Mouse (Mus musculus) MEL (cell line): ENCODE measurements around the gene Trpv6.

ENCODE experiments used
- CHD1 ChIP-seq: IDR thresholded peaks from 2 replicates; pipeline ENCODE4 v1.6.1; 2012; ENCODE audit warnings: low read depth, mild to moderate bottlenecking, inconsistent platforms, low read length, improper control_type of control experiment
- CTCF ChIP-seq, 3 experiments: IDR thresholded peaks in 2 of 3; conservative IDR thresholded peaks in 1 of 3; 2 replicates each; pipeline ENCODE4 v1.5.1; 2011 to 2012; ENCODE audit warnings: low read length in 3 of 3, low read depth in 2 of 3, mild to moderate bottlenecking in 2 of 3, improper control_type of control experiment in 1 of 3, inconsistent platforms in 1 of 3, mixed read lengths in 1 of 3, moderate library complexity in 1 of 3; ENCODE audit not compliant: control insufficient read depth in 1 of 3, insufficient read depth in 1 of 3, poor library complexity in 1 of 3, severe bottlenecking in 1 of 3
- EP300 ChIP-seq, 2 experiments: IDR thresholded peaks; 2 replicates each; pipeline ENCODE4 v1.6.1; 2011; ENCODE audit warnings: improper control_type of control experiment in 2 of 2, low read length in 2 of 2, low read depth in 1 of 2, mild to moderate bottlenecking in 1 of 2
- KAT2A ChIP-seq: conservative IDR thresholded peaks from 2 replicates; pipeline ENCODE4 v1.6.1; 2012; ENCODE audit warnings: low read depth, low read length, improper control_type of control experiment, inconsistent platforms
- MAFK ChIP-seq: IDR thresholded peaks from 2 replicates; pipeline ENCODE4 v1.6.1; 2011; ENCODE audit warnings: low read depth, mild to moderate bottlenecking, low read length, improper control_type of control experiment, borderline replicate concordance
- MYC ChIP-seq: IDR thresholded peaks from 2 replicates; pipeline ENCODE4 v1.6.1; 2011; ENCODE audit warnings: low read depth, mild to moderate bottlenecking, low read length, improper control_type of control experiment, moderate library complexity
- POLR2A ChIP-seq, 2 experiments: IDR thresholded peaks; 2 replicates each; pipeline ENCODE4 v1.6.1; 2011 to 2012; ENCODE audit warnings: low read length in 2 of 2, mild to moderate bottlenecking in 2 of 2, control low read depth in 1 of 2, improper control_type of control experiment in 1 of 2, low read depth in 1 of 2, moderate library complexity in 1 of 2; ENCODE audit not compliant: control insufficient read depth in 1 of 2, insufficient read depth in 1 of 2, poor library complexity in 1 of 2
- POLR2AphosphoS2 ChIP-seq: IDR thresholded peaks from 2 replicates; pipeline ENCODE4 v1.6.1; 2011; ENCODE audit warnings: low read length, improper control_type of control experiment
- POLR2AphosphoS5 ChIP-seq: IDR thresholded peaks from 2 replicates; pipeline ENCODE4 v1.6.1; 2012; ENCODE audit warnings: low read depth, borderline replicate concordance, mild to moderate bottlenecking, inconsistent platforms, low read length, moderate library complexity, mixed read lengths
- RAD21 ChIP-seq: IDR thresholded peaks from 2 replicates; pipeline ENCODE4 v1.6.1; 2011; ENCODE audit warnings: mild to moderate bottlenecking, low read depth, low read length, improper control_type of control experiment
- SIN3A ChIP-seq: IDR thresholded peaks from 2 replicates; pipeline ENCODE4 v1.6.1; 2012; ENCODE audit warnings: low read length, improper control_type of control experiment, inconsistent platforms
- TCF12 ChIP-seq: IDR thresholded peaks from 2 replicates; pipeline ENCODE4 v1.6.1; 2014; ENCODE audit warnings: low read depth, mild to moderate bottlenecking, inconsistent platforms, low read length, improper control_type of control experiment, moderate library complexity
- ZC3H11A ChIP-seq: IDR thresholded peaks from 2 replicates; pipeline ENCODE4 v1.6.1; 2012; ENCODE audit warnings: low read depth, mild to moderate bottlenecking, inconsistent platforms, low read length, improper control_type of control experiment
- ZNF384 ChIP-seq: IDR thresholded peaks from 2 replicates; pipeline ENCODE4 v1.6.1; 2012; ENCODE audit warnings: low read depth, mild to moderate bottlenecking, inconsistent platforms, low read length, improper control_type of control experiment

- TF ChIP-seq KAT2A: no peak
- TF ChIP-seq EP300 (IDR thresholded peaks at IDR 0.05; ENCODE audit: low read depth in 1 of 2, low read length in 2 of 2): no peak
- peak; percentile 51 to 75 (median 68) for TF ChIP-seq CTCF (IDR thresholded peaks at IDR 0.05 in 2 of 3, conservative IDR thresholded peaks at IDR 0.05 in 1 of 3; ENCODE audit: control insufficient read depth in 1 of 3, insufficient read depth in 1 of 3, low read depth in 2 of 3, low read length in 3 of 3, poor library complexity in 1 of 3, severe bottlenecking in 1 of 3)
- TF ChIP-seq POLR2AphosphoS2: no peak
- no peak for TF ChIP-seq POLR2A (IDR thresholded peaks at IDR 0.05; ENCODE audit: control insufficient read depth in 1 of 2, insufficient read depth in 1 of 2, low read depth in 1 of 2, low read length in 2 of 2, poor library complexity in 1 of 2)
- TF ChIP-seq TCF12: no peak
- no peak for TF ChIP-seq CHD1
- TF ChIP-seq MAFK: no peak
- peak; percentile 25; the same call in 1 of the 2 replicates for TF ChIP-seq ZNF384
- TF ChIP-seq POLR2AphosphoS5: no peak
- TF ChIP-seq MYC: no peak
- peak; percentile 78 for TF ChIP-seq RAD21
- 0 out of 2 replicates have a peak, but pooled peaks have one; percentile 20 for TF ChIP-seq SIN3A
- TF ChIP-seq ZC3H11A: peak; percentile 66
Measured at GRCm38 (mm10) chr6:41604401-41605050, 31.7 kb downstream of the Trpv6 start.
